Mouse (Mus musculus): ENCODE data around the gene Pmfbp1. TPM values are rescaled to one million over a fixed set of nuclear protein-coding genes. Genes with fewer than 3 reads are reported as not detected.
A peak's percentile ranks its signal among the peaks of the same experiment; 100 is the strongest.

The Pmfbp1 gene
- total RNA-seq, 2 experiments from 2014 or later = not detected

DNA sequence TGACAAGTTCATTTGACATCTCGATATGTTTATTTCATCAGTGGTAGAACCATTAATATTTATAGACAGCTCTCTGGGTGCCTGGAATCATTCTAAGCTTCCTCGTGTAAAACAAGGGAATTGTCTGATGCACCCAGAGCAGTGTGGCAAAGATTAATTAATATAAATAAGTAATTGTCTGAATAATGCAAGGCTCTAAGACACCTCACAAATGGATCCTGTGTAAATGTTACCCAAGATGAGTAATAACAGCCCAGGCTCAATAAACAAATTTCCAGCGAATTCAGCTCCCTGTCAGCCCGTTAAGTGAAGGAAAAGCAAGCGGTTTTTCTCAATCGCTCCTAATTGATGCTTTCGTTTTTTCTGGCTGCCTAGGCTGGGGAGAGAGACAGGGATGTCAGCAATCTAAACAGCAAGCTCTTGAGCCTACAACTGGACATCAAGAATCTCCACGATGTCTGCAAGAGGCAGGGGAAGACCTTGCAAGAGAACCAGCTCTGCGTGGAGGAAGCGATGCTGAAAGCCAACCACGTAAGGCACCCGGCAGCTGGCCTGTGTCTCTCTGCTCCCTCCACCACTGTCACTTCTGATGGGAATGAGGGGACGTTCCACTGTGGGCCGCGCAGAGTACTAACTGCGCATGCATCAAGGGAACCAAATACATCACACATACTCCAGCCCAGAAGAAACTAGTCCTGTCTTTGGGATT is 5.3 kb downstream of the Pmfbp1 start:
- DNase-seq = no peak

DNA sequence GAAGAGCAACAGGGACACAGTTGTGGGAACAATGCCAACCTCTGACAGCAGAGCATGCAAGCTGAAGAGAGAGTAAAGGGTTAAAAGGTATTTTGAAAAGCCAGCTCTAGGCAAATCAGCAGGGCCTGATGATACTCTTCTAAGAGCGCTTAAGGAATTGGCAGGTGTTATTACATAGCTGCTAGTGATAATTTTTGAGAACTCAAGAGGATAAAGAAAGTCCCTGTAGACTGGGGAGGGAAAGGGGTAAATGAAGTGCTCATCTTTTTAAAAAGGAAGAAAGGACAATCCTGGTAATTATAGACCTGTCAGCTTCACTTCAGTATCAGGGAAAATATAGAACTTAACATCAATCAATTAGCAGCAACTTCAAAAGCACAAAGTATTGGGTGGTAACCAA is 9.7 kb downstream of the Pmfbp1 start:
- no peak for DNase-seq

DNA sequence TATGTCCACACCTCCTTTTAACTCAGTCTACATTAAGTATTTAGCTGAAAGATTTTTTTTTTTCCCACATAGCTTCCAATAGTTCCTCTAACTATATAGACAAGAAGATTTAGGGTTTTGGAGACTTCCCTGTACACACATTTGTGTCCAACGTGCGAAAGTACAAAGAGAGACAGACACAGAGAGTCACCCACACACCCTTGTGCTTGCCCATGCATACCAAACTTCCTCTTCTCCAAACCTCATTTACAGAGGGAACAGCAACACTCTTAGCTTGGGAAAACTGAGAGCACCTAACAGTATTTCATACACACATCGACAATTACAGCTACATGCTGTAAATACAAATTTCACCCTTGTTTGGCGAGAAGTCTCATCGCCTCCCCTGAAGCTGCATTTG is 11.7 kb downstream of the Pmfbp1 start:
- no peak for DNase-seq

DNA sequence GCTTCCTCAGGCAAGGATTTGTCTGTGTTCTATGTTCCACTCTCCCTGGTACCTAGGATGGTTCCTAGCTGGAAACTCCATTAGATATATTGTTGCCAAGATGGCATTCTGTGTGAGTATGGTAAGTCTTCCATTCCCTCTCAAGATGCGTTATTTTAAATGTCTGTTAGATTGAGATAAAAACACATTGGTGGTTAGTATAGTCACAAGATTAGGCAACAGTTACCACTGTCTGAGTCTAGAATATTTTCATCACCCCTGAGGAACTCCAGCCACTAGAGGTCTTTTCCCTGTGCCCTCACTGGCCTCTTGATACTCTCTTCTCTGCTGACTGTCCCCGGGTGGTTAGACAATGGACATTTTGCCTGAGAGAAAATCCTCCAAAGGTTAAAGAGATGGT is 30.2 kb downstream of the Pmfbp1 start:
- DNase-seq = no peak

DNA sequence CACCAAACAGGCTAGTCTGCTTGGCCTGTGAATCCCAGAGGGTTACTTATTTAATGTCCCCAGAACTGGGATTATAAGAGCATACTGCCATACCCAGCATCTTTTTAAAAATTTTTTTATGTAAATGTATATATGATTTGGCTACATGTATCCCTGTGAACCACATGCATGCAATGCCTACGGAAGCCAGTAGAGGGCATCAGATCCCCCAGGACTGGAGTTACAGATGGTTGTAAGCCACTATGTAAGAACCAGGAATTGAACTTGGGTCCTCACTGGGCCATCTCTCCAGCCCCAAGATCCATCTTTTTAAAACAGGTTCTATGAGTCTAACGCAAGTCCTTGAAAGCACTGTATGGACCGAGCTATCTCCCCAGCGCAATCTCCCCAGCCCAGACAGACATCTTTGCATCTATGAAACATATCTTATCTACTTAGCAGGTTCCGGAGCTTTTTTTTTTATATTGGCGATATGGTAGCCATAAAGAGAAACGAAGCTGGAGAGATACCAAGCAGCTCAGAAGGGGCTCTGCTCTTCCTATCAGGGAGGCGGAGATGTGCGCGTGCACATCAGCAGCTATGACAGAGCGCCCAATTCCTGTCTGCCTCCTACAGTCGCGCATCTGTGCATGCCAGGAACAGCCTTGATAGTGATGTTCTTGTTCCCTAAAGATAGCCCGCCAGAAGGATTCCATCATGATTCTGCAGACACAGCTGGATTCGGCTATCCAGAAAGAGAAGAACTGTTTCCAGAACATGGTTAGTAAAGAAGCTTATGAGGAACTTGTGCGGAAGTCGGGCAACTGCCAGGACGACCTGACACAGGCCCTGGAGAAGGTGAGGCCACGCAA is 41.5 kb downstream of the Pmfbp1 start:
- DNase-seq = peak; percentile 54

DNA sequence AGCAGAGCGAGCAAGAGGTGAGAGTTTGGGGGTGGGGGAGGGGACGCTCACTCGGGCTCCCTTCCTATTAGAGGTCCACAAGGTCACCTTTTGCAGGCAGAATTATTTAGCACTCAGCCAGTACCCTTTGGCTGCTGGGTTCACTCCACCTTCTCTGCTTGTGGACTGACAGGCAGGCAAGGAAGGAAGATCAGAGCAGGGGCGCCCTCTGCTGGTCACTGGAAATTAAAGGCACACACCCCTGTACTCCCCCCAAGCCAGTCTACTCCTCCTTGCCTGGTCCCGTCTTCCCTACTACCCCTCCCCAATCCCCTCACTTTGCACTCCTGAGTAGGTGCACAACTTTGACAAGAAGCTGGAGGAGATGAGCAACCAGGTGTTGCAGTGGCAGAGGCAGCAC is 42.9 kb downstream of the Pmfbp1 start:
- peak; percentile 87 for DNase-seq

DNA sequence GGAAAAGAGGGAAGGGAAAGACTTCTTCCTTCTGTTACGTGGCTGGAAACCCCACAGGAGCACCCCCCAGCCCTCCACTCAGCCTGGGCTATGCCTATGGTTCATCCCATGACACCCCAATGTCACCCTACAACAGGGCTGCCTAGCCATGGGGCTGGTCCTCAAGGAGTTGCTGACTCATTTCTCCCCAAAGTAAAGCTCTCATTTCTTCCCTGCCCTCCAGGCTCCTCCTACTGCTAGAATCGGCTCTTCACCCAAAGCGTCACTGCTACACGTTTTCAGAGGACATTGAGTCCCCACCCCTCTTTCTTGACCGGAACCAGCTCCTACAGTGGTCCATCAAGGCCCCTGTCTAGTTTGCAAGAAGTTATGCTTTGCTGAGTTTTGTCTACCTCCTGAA is 48.3 kb downstream of the Pmfbp1 start:
- DNase-seq = no peak

DNA sequence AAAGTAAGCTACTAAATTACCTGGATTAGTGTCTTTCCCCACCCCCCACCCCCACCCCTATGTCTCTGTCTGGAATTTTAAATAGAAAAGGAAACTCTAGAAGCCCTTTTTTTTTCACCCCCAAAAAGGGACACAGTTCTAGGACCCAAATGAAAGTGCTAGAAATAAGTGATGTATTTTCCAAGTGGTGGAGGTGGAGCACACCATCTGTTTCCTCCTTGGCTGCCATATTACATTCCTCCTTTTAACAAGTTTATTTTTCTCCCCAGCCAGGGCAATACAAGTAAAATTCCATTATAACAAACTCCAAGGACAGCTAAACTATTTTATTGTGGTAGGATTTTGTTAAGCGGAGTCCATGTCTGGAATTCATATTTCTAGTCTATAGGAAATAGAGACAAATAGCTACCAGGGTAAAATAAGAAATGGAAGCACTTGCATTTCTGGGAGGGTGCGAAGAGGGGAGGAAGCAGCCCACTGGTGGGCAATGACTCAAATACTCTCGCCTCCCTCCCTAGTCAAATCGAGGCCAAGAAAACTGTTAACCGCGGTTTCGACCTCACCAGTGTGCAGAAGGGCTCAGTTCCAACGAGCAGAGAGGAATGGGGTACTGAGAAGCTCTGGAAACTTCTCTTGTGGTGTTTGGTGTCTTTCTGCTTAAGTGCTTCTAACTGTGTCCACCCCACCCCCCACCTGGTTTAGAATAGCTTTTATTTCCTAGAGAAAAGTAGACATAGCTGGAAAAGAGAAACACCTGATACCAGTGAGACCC is 49.1 kb downstream of the Pmfbp1 start:
- no peak for DNase-seq

DNA sequence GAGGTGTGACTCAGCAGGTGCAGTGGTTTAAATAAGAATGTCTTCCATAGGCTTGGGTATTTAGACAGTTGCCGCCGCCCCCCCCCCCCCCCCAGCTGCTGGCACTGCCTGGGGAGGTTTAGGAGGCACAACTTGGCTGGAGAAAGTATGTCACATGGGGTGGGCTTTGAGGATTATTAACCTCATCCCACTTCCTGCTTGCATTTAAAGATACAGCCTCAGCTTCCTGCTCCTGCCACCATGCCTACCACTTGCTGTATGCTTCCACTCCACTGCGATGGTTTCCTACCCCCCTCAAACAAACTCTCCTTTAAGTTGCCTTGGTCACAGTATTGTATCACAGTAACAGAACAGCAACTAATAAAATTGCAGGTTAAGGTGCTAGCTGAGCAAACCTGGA is 50.2 kb downstream of the Pmfbp1 start:
- no peak for DNase-seq

DNA sequence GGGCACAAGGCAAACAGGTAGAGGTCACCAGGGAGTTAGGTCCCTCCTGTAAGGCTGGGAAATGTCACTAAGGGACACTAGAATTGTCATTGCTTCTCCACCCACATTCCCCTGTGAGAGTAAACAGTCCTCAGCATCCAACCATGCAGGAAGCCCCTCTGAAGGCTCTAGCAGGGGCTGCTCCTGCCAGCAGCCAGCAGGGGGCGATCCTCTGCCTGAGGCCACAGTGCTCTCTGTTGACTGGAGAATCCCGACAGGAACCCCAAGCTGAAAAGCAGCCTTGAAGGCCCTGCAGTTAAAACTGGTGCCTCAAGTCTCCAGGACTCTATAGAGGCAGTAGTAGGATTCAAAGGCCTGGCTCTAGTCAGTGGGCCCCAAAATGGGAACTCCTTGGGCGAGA is 57.8 kb downstream of the Pmfbp1 start:
- DNase-seq = peak; percentile 17

DNA sequence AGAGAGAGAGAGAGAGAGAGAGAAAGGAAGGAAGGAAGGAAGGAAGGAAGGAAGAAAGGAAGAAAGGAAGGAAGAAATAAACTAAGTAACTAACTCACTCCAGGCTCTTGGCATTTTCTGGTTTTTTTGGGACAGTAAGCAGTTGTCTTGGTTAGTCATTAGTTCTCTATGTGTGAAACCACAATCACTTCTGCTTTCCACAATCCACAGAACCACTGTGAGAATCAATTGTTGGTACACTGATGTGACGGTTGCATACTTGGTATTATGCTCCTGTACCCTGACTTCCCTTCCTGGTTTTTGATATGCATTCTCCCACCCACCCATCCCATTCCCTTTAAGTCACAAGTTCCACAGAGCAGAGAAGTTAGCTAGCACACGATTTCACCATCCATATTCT is 70.1 kb downstream of the Pmfbp1 start:
- no peak for DNase-seq

DNA sequence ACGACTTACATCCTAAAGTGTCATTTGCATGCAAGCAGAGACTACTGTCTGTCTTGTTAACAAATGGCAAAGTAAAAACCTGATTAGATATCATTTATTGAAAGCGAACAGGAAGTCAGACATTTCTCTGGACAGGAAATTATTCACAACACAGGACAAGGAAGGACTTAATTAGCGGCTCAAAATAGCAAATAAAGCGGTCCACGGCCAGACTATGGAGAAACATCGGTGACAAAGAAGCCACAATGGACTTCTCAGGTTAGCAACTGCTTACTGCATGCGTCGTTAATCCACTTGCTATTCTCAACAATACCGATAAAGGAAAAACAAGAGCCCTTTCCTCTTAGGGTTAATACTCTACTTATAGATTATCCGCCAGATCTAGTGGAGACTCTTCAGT is 70.9 kb downstream of the Pmfbp1 start:
- DNase-seq = no peak

DNA sequence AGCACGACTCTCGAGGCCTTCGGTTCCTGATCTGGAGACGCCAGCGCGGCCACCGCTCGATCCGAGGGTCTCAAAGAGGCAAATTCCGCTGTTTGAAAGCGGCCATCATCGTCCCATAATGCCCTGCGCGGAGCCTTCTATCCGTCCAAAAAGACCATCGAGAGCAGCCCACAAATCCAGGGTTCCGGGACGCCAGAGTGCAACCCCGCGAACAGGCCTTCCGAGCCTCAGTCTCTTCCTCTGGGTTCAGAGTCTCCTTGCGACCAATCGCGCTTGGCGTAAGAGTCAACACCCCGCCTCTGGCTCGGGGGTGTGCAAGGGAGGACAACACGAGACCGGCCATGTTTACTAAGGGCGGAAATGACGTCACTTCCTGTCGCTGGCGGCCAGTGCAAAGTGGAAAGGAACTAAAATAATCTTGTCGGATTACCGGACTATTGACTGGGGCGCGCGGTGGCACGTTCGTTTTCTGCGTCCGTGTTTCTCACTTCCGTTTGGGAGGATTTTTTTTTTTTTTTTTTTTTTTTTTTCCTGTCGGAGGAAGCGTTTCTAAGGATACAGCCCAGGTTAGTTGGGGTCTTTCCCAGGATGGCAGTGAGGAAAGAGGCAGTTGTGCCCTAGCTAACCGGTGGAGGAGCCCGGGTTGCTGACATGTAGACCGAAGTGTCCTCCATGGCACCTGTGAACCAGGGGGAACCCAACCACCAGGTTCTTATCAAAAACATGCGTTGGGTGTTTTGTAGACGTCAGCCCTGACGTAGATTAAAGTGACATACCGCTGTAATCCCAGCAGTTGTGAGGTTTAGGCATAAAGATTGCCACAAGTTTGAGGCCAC is 71.9 kb downstream of the Pmfbp1 start, which contains the start of the genes Dhx38 and Txnl4b:
Gene Dhx38, minus strand, starts transcription at position 364 of the 836 bp plus-strand sequence.
Gene Txnl4b, plus strand, starts transcription at position 395 of the 836 bp plus-strand sequence.
- peak; percentile 99 for DNase-seq

DNA sequence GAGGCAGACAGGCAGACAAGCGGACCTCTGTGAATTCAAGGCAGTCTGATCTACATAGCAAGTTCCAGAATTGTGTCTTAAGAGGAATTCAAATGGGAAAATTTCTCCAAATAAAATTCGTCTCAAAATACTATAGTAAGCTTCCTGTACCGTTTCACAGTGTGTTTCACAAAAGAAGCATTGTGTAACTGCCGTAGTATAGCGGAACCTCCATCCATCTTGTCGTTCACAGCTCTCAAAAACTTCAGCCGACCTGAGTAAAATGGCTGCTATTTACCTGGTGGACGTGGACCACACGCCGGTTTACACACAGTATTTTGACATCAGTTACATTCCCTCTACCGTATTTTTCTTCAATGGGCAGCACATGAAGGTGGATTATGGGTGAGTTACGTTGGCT is 77.3 kb downstream of the Pmfbp1 start:
- DNase-seq = no peak

DNA sequence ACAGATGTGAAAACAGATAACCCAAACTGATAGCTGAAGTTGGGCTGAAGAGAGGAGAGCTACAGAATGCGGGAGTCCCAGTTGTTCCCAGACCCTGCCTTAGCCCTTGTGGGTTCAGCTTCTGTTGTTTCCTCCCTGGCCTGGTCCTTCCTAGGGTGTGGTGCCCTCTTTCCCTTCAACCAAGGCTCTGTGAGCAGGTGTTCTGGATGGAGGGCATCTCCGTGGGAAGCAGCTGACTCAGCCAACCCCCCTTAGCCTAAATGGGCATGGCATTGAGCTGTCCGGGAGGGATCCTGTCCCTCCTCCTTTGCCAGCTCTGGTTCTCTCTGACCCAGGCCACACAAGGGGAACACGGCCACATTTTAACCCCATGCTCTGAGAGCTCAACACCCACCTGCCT is 82.5 kb downstream of the Pmfbp1 start:
- no peak for DNase-seq

DNA sequence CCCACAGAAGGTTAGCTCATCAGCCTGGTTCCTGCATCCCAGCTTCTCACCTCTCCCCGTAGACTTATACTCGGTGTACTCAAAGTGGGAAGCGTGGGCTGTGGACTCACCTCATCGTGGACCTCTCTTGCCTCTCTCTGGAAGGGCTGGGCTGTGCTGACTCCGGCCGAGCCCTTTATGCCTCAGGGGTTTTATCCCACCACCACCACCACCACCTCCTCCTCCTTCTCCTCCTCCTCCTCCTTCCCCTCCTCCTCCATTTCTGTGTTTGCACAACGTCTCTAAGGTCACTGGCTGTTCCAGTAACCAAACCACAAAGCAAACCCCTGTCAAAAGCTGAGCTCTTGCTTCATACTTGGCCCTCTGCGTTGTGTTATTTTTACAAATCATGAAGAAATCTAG is 85.1 kb downstream of the Pmfbp1 start, which contains the start of gene Hp:
Gene Hp, minus strand, starts transcription at position 273 of the 402 bp plus-strand sequence.
- no peak for DNase-seq

DNA sequence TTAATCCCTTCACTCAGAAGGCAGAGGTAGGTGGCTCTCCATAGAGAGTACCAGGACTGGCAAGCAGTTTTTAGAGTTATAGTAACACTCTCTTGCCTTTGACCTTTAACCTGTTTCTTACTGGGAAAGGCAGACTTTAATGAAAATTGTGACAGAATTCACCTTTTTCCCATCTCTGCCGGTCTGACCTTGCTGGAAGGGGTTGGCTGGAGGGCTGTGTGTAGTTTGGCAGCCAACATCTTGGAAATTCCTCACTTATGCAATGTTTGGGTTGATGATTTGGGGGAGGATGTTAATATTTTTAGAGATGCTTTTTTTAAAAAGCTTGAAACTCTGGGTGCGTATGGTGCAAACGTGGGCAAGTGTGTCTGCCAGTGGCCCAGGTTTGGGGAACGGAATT is 90.5 kb downstream of the Pmfbp1 start:
- no peak for DNase-seq

DNA sequence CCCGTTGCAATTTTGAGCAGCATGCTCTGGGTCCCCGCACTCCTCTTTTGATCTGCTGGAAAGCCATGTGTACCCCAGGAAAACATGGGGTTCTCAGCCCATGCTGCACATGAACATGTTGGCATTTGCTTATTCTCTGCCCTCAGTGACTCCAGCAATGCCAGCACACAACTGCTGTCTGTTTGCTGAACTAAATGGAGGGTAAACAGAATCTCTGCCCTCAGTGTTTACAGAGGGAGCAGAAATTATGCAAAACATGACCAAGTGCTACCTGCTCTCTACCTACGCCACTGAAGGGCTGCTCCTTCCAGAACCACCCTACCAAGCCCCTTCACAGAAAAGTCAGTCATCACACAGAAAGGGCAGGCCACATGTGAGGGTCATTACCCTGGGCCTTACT is 91.0 kb downstream of the Pmfbp1 start:
- DNase-seq = no peak

DNA sequence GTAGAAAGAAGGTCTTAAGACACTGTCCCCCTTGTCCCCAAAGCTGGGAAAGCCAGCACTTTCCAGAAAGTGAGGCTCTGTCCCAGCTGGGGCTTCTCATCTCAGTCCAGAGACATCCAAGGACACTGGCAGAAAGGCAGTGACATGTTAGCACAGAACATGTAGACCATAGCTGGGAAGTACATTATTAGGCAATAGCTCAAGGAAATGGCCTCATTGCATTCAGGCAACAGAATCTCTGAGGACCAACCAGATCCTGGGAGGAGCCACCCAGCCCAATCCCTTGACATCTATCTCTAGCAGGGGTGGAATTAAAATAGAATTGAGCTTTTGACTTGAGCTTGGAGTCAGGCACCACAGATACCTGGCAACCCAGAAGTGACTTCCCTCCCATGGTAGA is 91.8 kb downstream of the Pmfbp1 start:
- DNase-seq = no peak

DNA sequence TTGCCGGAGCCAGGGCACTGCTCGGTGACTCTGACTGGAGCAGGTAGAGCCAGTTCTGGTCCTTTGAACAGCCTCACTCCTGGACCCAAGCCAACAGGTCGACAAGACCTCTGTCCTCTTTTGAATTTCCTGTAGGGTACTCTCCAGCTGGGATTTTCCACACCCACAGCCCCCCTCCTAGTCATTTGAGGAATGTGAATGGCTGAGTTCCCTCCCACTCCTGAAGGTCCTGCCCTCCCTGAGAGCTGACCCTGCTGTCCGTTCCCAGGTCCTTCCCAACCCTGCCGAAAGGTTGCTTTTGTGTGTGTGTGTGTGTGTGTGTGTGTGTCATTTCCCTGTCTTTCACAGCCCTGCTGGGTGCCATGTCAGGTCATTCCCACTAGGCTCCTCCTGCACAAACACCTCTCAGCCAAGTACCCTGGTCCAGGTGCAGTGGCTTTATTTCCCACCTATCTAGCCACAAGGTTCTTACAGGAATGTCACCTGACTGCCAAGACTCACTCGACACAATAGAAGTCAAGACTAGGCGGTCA is 93.2 kb downstream of the Pmfbp1 start:
- no peak for DNase-seq

DNA sequence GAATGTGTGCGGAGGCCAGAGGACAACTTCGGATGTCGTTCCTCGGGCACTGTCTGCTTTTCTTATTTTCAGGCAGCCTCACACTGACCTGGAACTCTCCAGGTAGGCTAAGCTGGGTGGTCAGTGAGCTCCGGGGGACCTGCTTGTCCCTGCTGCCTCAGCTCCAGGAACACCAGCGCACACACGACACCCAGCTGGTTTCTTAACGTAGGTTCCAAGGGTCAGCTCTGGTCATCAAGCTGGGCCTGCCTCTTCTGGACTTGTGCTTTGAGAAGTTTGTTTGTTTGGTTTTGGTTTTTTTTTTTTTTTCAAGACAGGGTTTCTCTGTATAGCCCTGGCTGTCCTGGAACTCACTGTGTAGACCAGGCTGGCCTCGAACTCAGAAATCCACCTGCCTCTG is 97.1 kb downstream of the Pmfbp1 start:
- DNase-seq = no peak

DNA sequence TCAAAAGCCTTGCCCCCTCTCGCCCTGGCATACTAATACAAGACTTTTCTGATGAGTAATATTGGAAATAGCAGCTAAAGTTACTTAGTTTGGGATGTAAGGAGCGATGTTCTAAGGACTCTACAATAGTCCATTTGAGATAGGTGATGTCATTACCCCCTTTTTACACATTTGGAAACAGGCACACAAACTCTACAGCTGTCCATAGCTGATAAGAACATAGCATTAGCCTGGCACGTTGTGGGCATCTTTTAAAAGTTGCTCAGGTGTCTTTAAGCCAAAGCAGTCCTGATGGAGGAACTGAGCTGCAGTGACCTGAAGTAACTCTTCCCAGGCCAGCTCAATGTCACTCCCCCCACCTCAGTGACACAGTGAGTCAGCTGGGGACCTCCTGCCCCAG is 97.5 kb downstream of the Pmfbp1 start:
- DNase-seq = no peak
